Mouse (Mus musculus) heart, postnatal 0 days (tissue): ENCODE results near the gene Smtnl1.
"Not testable (repeated sequence)": the region's sequence is repeated elsewhere in the genome, so short reads cannot be mapped to it uniquely, and the experiment has no call there.

Experiments used
- CTCF ChIP-seq: IDR thresholded peaks from 2 replicates; pipeline ENCODE4 v1.5.1; 2016; ENCODE audit warnings: antibody characterized with exemption, control low read depth, low read depth
- EP300 ChIP-seq: IDR thresholded peaks from 2 replicates; pipeline ENCODE4 v1.6.1; 2016; ENCODE audit warnings: antibody characterized with exemption, low read depth

DNA sequence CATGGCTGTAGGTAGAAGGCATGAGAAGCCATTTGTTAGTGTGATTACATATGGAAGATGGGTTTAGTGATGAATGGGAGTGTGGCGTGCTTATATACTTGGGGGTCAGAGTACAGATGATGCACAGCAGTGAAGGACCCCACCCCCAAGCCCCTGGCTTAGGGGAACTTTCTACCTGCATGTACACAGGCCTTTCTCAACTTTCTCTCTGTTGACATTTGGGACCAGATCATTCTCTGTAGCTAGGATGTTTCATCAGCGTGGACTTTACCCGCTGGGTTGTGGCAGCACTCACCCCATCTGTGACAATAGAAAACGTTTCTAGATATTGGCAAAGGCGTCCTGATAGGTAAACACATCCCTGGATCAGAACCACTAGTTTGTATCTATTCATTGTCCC lies 21.2 kb downstream of the Smtnl1 start:
- TF ChIP-seq EP300, CTCF: not testable (repeated sequence)
